In the genomic region with DNA sequence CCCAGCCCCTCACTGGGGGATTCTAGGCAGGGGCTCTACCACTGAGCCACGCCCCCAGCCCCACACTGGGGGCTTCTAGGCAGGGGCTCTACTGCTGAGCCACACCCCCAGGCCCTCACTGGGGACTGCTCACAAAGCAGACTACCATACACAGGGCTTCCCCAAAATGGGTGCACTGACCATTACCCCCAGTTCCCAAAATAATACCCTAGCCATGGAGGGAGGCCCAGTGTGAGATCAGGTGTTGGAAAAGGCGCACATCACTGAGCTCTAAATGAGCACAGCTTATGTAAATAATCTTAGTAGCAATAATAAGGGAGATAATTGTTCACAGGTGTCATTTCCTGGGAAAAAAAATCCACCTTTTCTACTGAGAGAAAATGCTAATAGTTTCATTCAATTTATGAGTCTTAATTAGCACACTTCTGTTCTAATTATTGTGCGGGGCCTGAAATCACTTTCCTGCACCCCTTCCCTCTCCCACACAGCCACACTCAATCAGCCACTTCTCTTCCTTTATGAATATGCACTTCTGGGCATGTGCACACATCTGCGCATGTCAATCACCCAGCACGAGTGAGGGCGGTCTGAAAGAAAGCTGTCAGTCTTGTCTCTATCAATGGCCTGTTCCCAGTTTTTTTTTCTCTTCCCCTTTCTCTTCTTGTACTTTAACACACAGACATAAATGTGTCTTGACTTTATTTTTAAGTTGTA, we compare ENCODE assay signal across 20 mouse cellular contexts. TPM values are rescaled to one million over a fixed set of nuclear protein-coding genes. Genes with fewer than 3 reads are reported as not detected.
DNase-seq lines count a peak whose midpoint lies in the region; ATAC-seq lines count a peak whose summit lies in the region.
"Had no signal": no experiment of that assay in that cellular context is flagged by ENCODE, and none has a peak within 500 bp of the region (broad histone marks: within the 10 kb centered on the region; RNA-seq: fewer than 3 reads in every experiment).

No protein-coding gene starts in this region.

- H3K4me1 ChIP-seq in hindbrain, embryonic 14.5 days (replicated peaks; ENCODE audit: control insufficient read depth, insufficient read depth, low read length), result 0 out of 2 replicates have a peak, but pooled peaks cover 6% of the 10 kb centered on the region
- H3K4me1 ChIP-seq in hindbrain, embryonic 10.5 days (replicated peaks), result peaks cover 37% of the 10 kb centered on the region
- H3K4me1 ChIP-seq in forebrain, embryonic 15.5 days, result peaks cover 46% of the 10 kb centered on the region
- H3K4me1 ChIP-seq in midbrain, embryonic 14.5 days (ENCODE audit: control insufficient read depth, insufficient read depth, low read length), result peaks cover 3% of the 10 kb centered on the region; the same call in 1 of the 2 replicates

- WGBS in hindbrain, embryonic 14.5 days, result 55% methylated on average over 6 of the region's 6 CpGs
- 75% methylated on average over 6 of the region's 6 CpGs for WGBS in hindbrain, embryonic 10.5 days
- 30% methylated on average over 6 of the region's 6 CpGs for WGBS in forebrain, embryonic 15.5 days
- WGBS in midbrain, embryonic 14.5 days, result 47% methylated on average over 6 of the region's 6 CpGs

- no peak for DNase-seq in hindbrain, embryonic 14.5 days (ENCODE audit: low spot score)
- DNase-seq in hindbrain, embryonic 10.5 days (ENCODE audit: low spot score), result no peak
- peak; percentile 36 for DNase-seq in brain, adult 2 months (ENCODE audit: low read depth, low spot score)
- peak; percentile 51 for DNase-seq in midbrain, embryonic 14.5 days
- no peak for DNase-seq in ovary, postnatal 10 days (ENCODE audit: low spot score)
- DNase-seq in layer of hippocampus, adult 9-11 months, result no peak
- no peak for DNase-seq in layer of hippocampus, postnatal 36 days
- DNase-seq: cerebellum, adult 8-10 months; heart, postnatal 14 days; kidney, adult 2 months; kidney, postnatal 10 days; lung, postnatal 4 days; retina, postnatal 1 day; thymus, postnatal 36 days had no signal

- no peak overlapping the region for H3K9ac ChIP-seq in hindbrain, embryonic 14.5 days
- H3K9ac ChIP-seq in forebrain, embryonic 15.5 days (replicated peaks), result no peak overlapping the region
- no peak overlapping the region for H3K9ac ChIP-seq in midbrain, embryonic 14.5 days (replicated peaks; ENCODE audit: low read length)
- H3K9ac ChIP-seq: heart, embryonic 12.5 days; limb, embryonic 12.5 days; liver, embryonic 14.5 days; lung, embryonic 15.5 days had no signal

- H3K36me3 ChIP-seq in hindbrain, embryonic 14.5 days (replicated peaks; ENCODE audit: control insufficient read depth, insufficient read depth), result no peaks in the 10 kb centered on the region
- no peaks in the 10 kb centered on the region for H3K36me3 ChIP-seq in hindbrain, embryonic 10.5 days
- no peaks in the 10 kb centered on the region for H3K36me3 ChIP-seq in forebrain, embryonic 15.5 days
- no peaks in the 10 kb centered on the region for H3K36me3 ChIP-seq in midbrain, embryonic 14.5 days (ENCODE audit: control insufficient read depth, insufficient read depth, low read length)
- H3K36me3 ChIP-seq: heart, embryonic 12.5 days; limb, embryonic 12.5 days; lung, embryonic 15.5 days had no signal

- no peaks in the 10 kb centered on the region for H3K27me3 ChIP-seq in hindbrain, embryonic 14.5 days (ENCODE audit: control insufficient read depth, insufficient read depth, low read length)
- no peaks in the 10 kb centered on the region for H3K27me3 ChIP-seq in hindbrain, embryonic 10.5 days (ENCODE audit: insufficient read depth, poor library complexity, severe bottlenecking)
- H3K27me3 ChIP-seq in forebrain, embryonic 15.5 days, result no peaks in the 10 kb centered on the region
- H3K27me3 ChIP-seq in midbrain, embryonic 14.5 days (ENCODE audit: control insufficient read depth, insufficient read depth, low read length), result no peaks in the 10 kb centered on the region
- H3K27me3 ChIP-seq: heart, embryonic 12.5 days; limb, embryonic 12.5 days; lung, embryonic 15.5 days had no signal

- no peak overlapping the region for H3K4me2 ChIP-seq in hindbrain, embryonic 14.5 days (replicated peaks)
- H3K4me2 ChIP-seq in forebrain, embryonic 15.5 days (replicated peaks), result peak overlapping the region; percentile 19; the same call in 1 of the 2 replicates
- H3K4me2 ChIP-seq in midbrain, embryonic 14.5 days (ENCODE audit: low read length), result peak overlapping the region; percentile 20; the same call in 1 of the 2 replicates
- H3K4me2 ChIP-seq: heart, embryonic 12.5 days; limb, embryonic 12.5 days; lung, embryonic 15.5 days had no signal

- no peaks in the 10 kb centered on the region for H3K9me3 ChIP-seq in hindbrain, embryonic 14.5 days (ENCODE audit: control insufficient read depth, low read length)
- 0 out of 2 replicates have a peak, but pooled peaks cover 5% of the 10 kb centered on the region for H3K9me3 ChIP-seq in hindbrain, embryonic 10.5 days
- H3K9me3 ChIP-seq in forebrain, embryonic 15.5 days, result no peaks in the 10 kb centered on the region
- H3K9me3 ChIP-seq in midbrain, embryonic 14.5 days (ENCODE audit: control insufficient read depth, low read length), result no peaks in the 10 kb centered on the region
- H3K9me3 ChIP-seq: limb, embryonic 12.5 days; lung, embryonic 15.5 days had no signal

- H3K4me3 ChIP-seq in hindbrain, embryonic 14.5 days (replicated peaks; ENCODE audit: low read length), result no peak overlapping the region
- H3K4me3 ChIP-seq in hindbrain, embryonic 10.5 days, result no peak overlapping the region
- no peak overlapping the region for H3K4me3 ChIP-seq in forebrain, embryonic 15.5 days
- no peak overlapping the region for H3K4me3 ChIP-seq in midbrain, embryonic 14.5 days (replicated peaks; ENCODE audit: low read depth, low read length)
- H3K4me3 ChIP-seq: heart, embryonic 12.5 days; limb, embryonic 12.5 days; lung, embryonic 15.5 days had no signal

- H3K27ac ChIP-seq in hindbrain, embryonic 14.5 days, result no peak overlapping the region
- H3K27ac ChIP-seq in hindbrain, embryonic 10.5 days, result no peak overlapping the region
- H3K27ac ChIP-seq in forebrain, embryonic 15.5 days (replicated peaks), result peak overlapping the region; percentile 72
- H3K27ac ChIP-seq in midbrain, embryonic 14.5 days (replicated peaks; ENCODE audit: low read depth, low read length), result no peak overlapping the region
- H3K27ac ChIP-seq: limb, embryonic 12.5 days; liver, embryonic 14.5 days; lung, embryonic 15.5 days had no signal

- ATAC-seq in hindbrain, embryonic 14.5 days (ENCODE audit: low FRiP score), result 0 out of 2 replicates have a peak, but pooled peaks have one; percentile 31
- peak; percentile 77 for ATAC-seq in forebrain, embryonic 15.5 days (replicated peaks)
- no peak for ATAC-seq in midbrain, embryonic 14.5 days (ENCODE audit: low FRiP score, low TSS enrichment)
- ATAC-seq: inflammation-experienced regulatory T-cells, adult 6 months had no signal

RNA-seq across cellular contexts. Expression of a gene that starts 36.2 kb away (rescaled TPM):
- polyA plus RNA-seq in hindbrain, embryonic 14.5 days (2014; fragmentation: Nextera tagmentation; extraction: Ambion mirVana), result 245 and 288 TPM in 2 replicates
- polyA plus RNA-seq in hindbrain, embryonic 10.5 days (2016; fragmentation: Nextera tagmentation; extraction: Ambion mirVana), result 300 and 302 TPM in 2 replicates
- polyA plus RNA-seq in forebrain, embryonic 15.5 days (2015; fragmentation: Nextera tagmentation; extraction: Ambion mirVana), result 219 and 234 TPM in 2 replicates
- 238 and 295 TPM in 2 replicates for polyA plus RNA-seq in midbrain, embryonic 14.5 days (2014; fragmentation: Nextera tagmentation; extraction: Ambion mirVana)
- total RNA-seq in layer of hippocampus, postnatal 36 days (2021), result 10 to 100 TPM; 73.9 to 84.1 TPM

Comparison
In these comparisons a context has a peak if more than half of its experiments do, and no peak if none do; other contexts are left out.
1. DNase-seq: peak in brain, adult 2 months (single experiment) and midbrain, embryonic 14.5 days (single experiment); none in hindbrain, embryonic 14.5 days (single experiment), hindbrain, embryonic 10.5 days (single experiment), ovary, postnatal 10 days (single experiment), layer of hippocampus, adult 9-11 months (single experiment) and layer of hippocampus, postnatal 36 days (0 of 2).